Mouse (Mus musculus) neural tube, embryonic 11.5 days (tissue): Measurements from ENCODE around the gene Atp1a3. TPM values are rescaled to one million over a fixed set of nuclear protein-coding genes. Genes with fewer than 3 reads are reported as not detected.

Source experiments
- ATAC-seq: fragments of 200-750 bp; cut with Nextera tagmentation; 2 replicates; pipeline ENCODE4 v1.8.0; 2017; ENCODE audit warnings: moderate number of reproducible peaks, mild to moderate bottlenecking, moderate TSS enrichment, moderate library complexity; ENCODE audit not compliant: insufficient read depth, low FRiP score, low TSS enrichment
- DNase-seq: peaks from one replicate; pipeline ENCODE4 v3.0.0-alpha.2; 2015; ENCODE audit warnings: low spot score
- H3K27ac ChIP-seq: fragments of 300-500 bp; sonication (generic); 2 replicates; pipeline ENCODE4 v1.5.1; 2014; ENCODE audit warnings: low read depth, mild to moderate bottlenecking, low read length
- H3K27me3 ChIP-seq: fragments of 300-500 bp; sonication (generic); 2 replicates; pipeline ENCODE4 v1.6.1; 2014; ENCODE audit warnings: mild to moderate bottlenecking, low read length, mixed read lengths; ENCODE audit not compliant: control insufficient read depth, insufficient read depth
- H3K36me3 ChIP-seq: fragments of 300-500 bp; sonication (generic); 2 replicates; pipeline ENCODE4 v1.6.1; 2014; ENCODE audit warnings: mild to moderate bottlenecking, low read length, moderate library complexity, mixed read lengths; ENCODE audit not compliant: control insufficient read depth, insufficient read depth
- H3K4me1 ChIP-seq: fragments of 300-500 bp; sonication (generic); 2 replicates; pipeline ENCODE4 v1.6.1; 2014; ENCODE audit warnings: low read length, mixed read lengths; ENCODE audit not compliant: control insufficient read depth, insufficient read depth
- H3K4me2 ChIP-seq: fragments of 300-500 bp; sonication (generic); 2 replicates; pipeline ENCODE4 v1.6.1; 2014; ENCODE audit warnings: low read depth, mild to moderate bottlenecking, moderate library complexity
- H3K4me3 ChIP-seq: fragments of 300-500 bp; sonication (generic); 2 replicates; pipeline ENCODE4 v1.5.1; 2014; ENCODE audit warnings: low read depth, low read length
- H3K9ac ChIP-seq: fragments of 300-500 bp; sonication (generic); 2 replicates; pipeline ENCODE4 v1.6.1; 2014; ENCODE audit warnings: mild to moderate bottlenecking, low read length
- H3K9me3 ChIP-seq: fragments of 300-500 bp; sonication (generic); 2 replicates; pipeline ENCODE4 v1.6.1; 2016; ENCODE audit warnings: low read length; ENCODE audit not compliant: control insufficient read depth
- WGBS: fragments of 180-500 bp; shearing (Covaris S2); extraction: QIAGEN DNeasy Blood & Tissue Kit; methylation state at CpG from one replicate; pipeline ENCODE4 v1.1.7; 2014; 5-methylcytosine and 5-hydroxymethylcytosine counted together
- polyA plus RNA-seq: library from polyadenylated mRNA; unstranded; fragments of >200 nt; fragmentation: Nextera tagmentation; extraction: Ambion mirVana; gene quantifications from 2 replicates; pipeline ENCODE4 v1.2.1, GENCODE M21; 2014

Gene Atp1a3
- polyA plus RNA-seq, 1 experiment from 2014 or later, result 59.9 TPM

- ATAC-seq, result no peak
- H3K36me3 ChIP-seq, result no peaks in the 10 kb centered on the region; the same call in 1 of the 2 replicates
- DNase-seq, result no peak
- H3K27ac ChIP-seq, result no peak overlapping the region
- H3K27me3 ChIP-seq, result no peaks in the 10 kb centered on the region
- H3K4me2 ChIP-seq, result no peak overlapping the region
- no peaks in the 10 kb centered on the region for H3K4me1 ChIP-seq
- no peak overlapping the region for H3K9ac ChIP-seq
- 79% methylated on average over 6 of the region's 6 CpGs for WGBS
- H3K4me3 ChIP-seq, result no peak overlapping the region
- no peaks in the 10 kb centered on the region for H3K9me3 ChIP-seq
These were observed 12.7 kb downstream of the Atp1a3 start for GRCm38 (mm10) chr7:24993081-24993480.

GRCm38 (mm10) chr7:24990478-24990877, 15.3 kb downstream of the Atp1a3 start:
- no peak overlapping the region for H3K4me2 ChIP-seq

GRCm38 (mm10) chr7:24987941-24988340, 17.8 kb downstream of the Atp1a3 start:
- H3K27me3 ChIP-seq, result no peaks in the 10 kb centered on the region
- no peak overlapping the region for H3K4me2 ChIP-seq
- no peak for DNase-seq
- H3K36me3 ChIP-seq, result no peaks in the 10 kb centered on the region; the same call in 1 of the 2 replicates
- no peaks in the 10 kb centered on the region for H3K9me3 ChIP-seq
- no peak overlapping the region for H3K9ac ChIP-seq
- WGBS, result 90% methylated on average over 14 of the region's 14 CpGs
- ATAC-seq, result no peak
- no peak overlapping the region for H3K27ac ChIP-seq
- H3K4me3 ChIP-seq, result no peak overlapping the region
- no peaks in the 10 kb centered on the region for H3K4me1 ChIP-seq

More at GRCm38 (mm10) chr7:24990478-24990877, 15.3 kb downstream of the Atp1a3 start:
- Histone ChIP-seq H3K9me3 (no peaks in the 10 kb centered on the region), H3K27ac (no peak overlapping the region), H3K36me3 (no peaks in the 10 kb centered on the region; the same call in 1 of the 2 replicates), H3K4me1 (no peaks in the 10 kb centered on the region), H3K4me3 (no peak overlapping the region), H3K9ac (no peak overlapping the region), H3K27me3 (no peaks in the 10 kb centered on the region)
- WGBS, result 83% methylated on average over 8 of the region's 8 CpGs
- ATAC-seq, result no peak
- no peak for DNase-seq

GRCm38 (mm10) chr7:24985799-24986198, 20.0 kb downstream of the Atp1a3 start:
- Histone ChIP-seq H3K4me2 (no peak overlapping the region), H3K27ac (no peak overlapping the region), H3K36me3 (no peaks in the 10 kb centered on the region; the same call in 1 of the 2 replicates), H3K9me3 (no peaks in the 10 kb centered on the region), H3K4me1 (no peaks in the 10 kb centered on the region), H3K4me3 (no peak overlapping the region), H3K9ac (no peak overlapping the region), H3K27me3 (no peaks in the 10 kb centered on the region)
- DNase-seq, result no peak
- WGBS, result 73% methylated on average over 5 of the region's 5 CpGs
- no peak for ATAC-seq

- ATAC-seq, result no peak
- DNase-seq, result no peak
- Histone ChIP-seq H3K9me3 (no peaks in the 10 kb centered on the region), H3K36me3 (no peaks in the 10 kb centered on the region; the same call in 1 of the 2 replicates), H3K27me3 (no peaks in the 10 kb centered on the region), H3K4me2 (no peak overlapping the region), H3K9ac (no peak overlapping the region), H3K4me1 (no peaks in the 10 kb centered on the region), H3K4me3 (no peak overlapping the region), H3K27ac (no peak overlapping the region)
- WGBS, result 93% methylated on average over 2 of the region's 2 CpGs
These were observed 21.5 kb downstream of the Atp1a3 start for GRCm38 (mm10) chr7:24984307-24984706.

GRCm38 (mm10) chr7:24983396-24983795, 22.4 kb downstream of the Atp1a3 start:
- ATAC-seq, result no peak
- Histone ChIP-seq H3K27me3 (no peaks in the 10 kb centered on the region), H3K9me3 (no peaks in the 10 kb centered on the region), H3K36me3 (no peaks in the 10 kb centered on the region; the same call in 1 of the 2 replicates), H3K4me2 (no peak overlapping the region), H3K27ac (no peak overlapping the region), H3K4me3 (no peak overlapping the region), H3K4me1 (no peaks in the 10 kb centered on the region), H3K9ac (no peak overlapping the region)
- 88% methylated on average over 5 of the region's 5 CpGs for WGBS
- DNase-seq, result no peak

GRCm38 (mm10) chr7:24980439-24980838, 25.3 kb downstream of the Atp1a3 start:
- no peaks in the 10 kb centered on the region for H3K9me3 ChIP-seq
- H3K27me3 ChIP-seq, result no peaks in the 10 kb centered on the region
- DNase-seq (no peak), ATAC-seq (no peak)
- no peaks in the 10 kb centered on the region; the same call in 1 of the 2 replicates for H3K36me3 ChIP-seq
- 85% methylated on average over 7 of the region's 7 CpGs for WGBS
- no peaks in the 10 kb centered on the region for H3K4me1 ChIP-seq
- no peak overlapping the region for H3K4me3 ChIP-seq
- no peak overlapping the region for H3K4me2 ChIP-seq
- H3K9ac ChIP-seq, result no peak overlapping the region
- no peak overlapping the region for H3K27ac ChIP-seq

- DNase-seq (no peak), ATAC-seq (no peak)
- Histone ChIP-seq H3K36me3 (no peaks in the 10 kb centered on the region; the same call in 1 of the 2 replicates), H3K9ac (no peak overlapping the region), H3K27ac (no peak overlapping the region), H3K27me3 (no peaks in the 10 kb centered on the region), H3K4me2 (no peak overlapping the region), H3K4me3 (no peak overlapping the region), H3K9me3 (no peaks in the 10 kb centered on the region), H3K4me1 (no peaks in the 10 kb centered on the region)
- 89% methylated on average over 7 of the region's 7 CpGs for WGBS
These were observed 27.0 kb downstream of the Atp1a3 start for GRCm38 (mm10) chr7:24978781-24979180.

- H3K27me3 ChIP-seq, result no peaks in the 10 kb centered on the region
- H3K9me3 ChIP-seq, result no peaks in the 10 kb centered on the region
- H3K9ac ChIP-seq, result no peak overlapping the region
- H3K4me3 ChIP-seq, result no peak overlapping the region
- ATAC-seq, result no peak
- no peak overlapping the region for H3K4me2 ChIP-seq
- 0 out of 2 replicates have a peak, but pooled peaks cover 3% of the 10 kb centered on the region for H3K4me1 ChIP-seq
- DNase-seq, result peak; percentile 45
- no peaks in the 10 kb centered on the region for H3K36me3 ChIP-seq
- 30% methylated on average over 9 of the region's 9 CpGs for WGBS
- H3K27ac ChIP-seq, result no peak overlapping the region
These were observed 30.7 kb downstream of the Atp1a3 start for GRCm38 (mm10) chr7:24974893-24975595.
